Comparison of ENCODE assay signal across 15 mouse cellular contexts in the genomic region with DNA sequence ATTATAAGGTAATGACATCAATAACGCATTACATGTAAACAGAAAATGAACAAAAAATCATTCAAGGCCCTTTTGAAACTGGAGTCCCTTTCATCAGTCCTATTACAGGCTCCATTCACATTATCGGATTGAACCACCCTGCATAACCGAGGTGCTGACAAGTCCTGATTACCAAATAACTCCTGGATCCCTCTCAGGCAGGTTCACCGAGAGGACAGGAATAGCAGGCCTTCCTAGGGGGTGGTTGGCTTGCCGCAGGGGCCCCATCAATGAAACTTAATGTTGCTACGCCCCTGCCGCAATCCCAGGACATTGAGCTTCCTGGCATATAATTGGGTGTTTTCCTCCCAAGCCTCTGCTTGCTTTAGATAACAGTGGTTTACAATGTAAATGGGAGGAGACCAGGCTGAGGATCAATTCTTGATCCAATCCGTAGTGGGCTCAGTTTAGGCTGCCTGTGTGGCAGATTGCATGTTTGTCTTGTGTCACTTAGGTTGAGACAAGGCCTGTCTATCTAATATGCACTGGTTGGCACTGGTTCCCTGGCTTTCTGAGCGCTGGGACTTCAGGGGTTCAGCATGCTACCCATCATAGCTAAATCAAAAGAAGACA.
DNase-seq lines count a peak whose midpoint lies in the region; ATAC-seq and TF ChIP-seq lines count a peak whose summit lies in the region.
"Had no signal": no experiment of that assay in that cellular context is flagged by ENCODE, and none has a peak within 500 bp of the region (broad histone marks: within the 10 kb centered on the region; RNA-seq: fewer than 3 reads in every experiment).

No protein-coding gene starts in this region.

- TF ChIP-seq EP300 in stomach, postnatal 0 days (optimal IDR thresholded peaks at IDR 0.05) = no peak

- H3K27me3 ChIP-seq in forebrain, postnatal 0 days (ENCODE audit: insufficient read depth, low read length) = no peaks in the 10 kb centered on the region
- H3K27me3 ChIP-seq in forebrain, embryonic 10.5 days (ENCODE audit: poor library complexity, severe bottlenecking) = no peaks in the 10 kb centered on the region
- no peaks in the 10 kb centered on the region for H3K27me3 ChIP-seq in neural tube, embryonic 11.5 days (ENCODE audit: control insufficient read depth, insufficient read depth, low read length)
- H3K27me3 ChIP-seq in intestine, embryonic 15.5 days (replicated peaks) = no peaks in the 10 kb centered on the region
- no peaks in the 10 kb centered on the region for H3K27me3 ChIP-seq in stomach, postnatal 0 days (ENCODE audit: control insufficient read depth, insufficient read depth, low read length)

- 29% methylated on average over 9 of the region's 9 CpGs for WGBS in forebrain, postnatal 0 days
- WGBS in forebrain, embryonic 10.5 days = 65% methylated on average over 9 of the region's 9 CpGs
- WGBS in neural tube, embryonic 11.5 days = 41% methylated on average over 9 of the region's 9 CpGs
- 34% methylated on average over 9 of the region's 9 CpGs for WGBS in intestine, embryonic 15.5 days
- 39% methylated on average over 9 of the region's 9 CpGs for WGBS in stomach, postnatal 0 days

- DNase-seq in forebrain, postnatal 0 days = no peak
- DNase-seq in forebrain, embryonic 10.5 days (ENCODE audit: extremely low spot score, low spot score) = no peak
- peak; percentile 48 for DNase-seq in neural tube, embryonic 11.5 days (ENCODE audit: low spot score)
- no peak for DNase-seq in neural tube, embryonic 10.5 days (ENCODE audit: extremely low spot score, low spot score)
- peak; percentile 18 for DNase-seq in stomach, postnatal 0 days (ENCODE audit: low spot score)
- DNase-seq in left cerebral cortex, postnatal 10 days (ENCODE audit: extremely low spot score in 1 of 2, low spot score in 2 of 2) = no peak
- DNase-seq in cerebellum, postnatal 4 days (ENCODE audit: low spot score in 2 of 2) = no peak
- DNase-seq: cerebellum, postnatal 10 days; kidney, adult 8-10 months; left cerebral cortex, postnatal 4 days; liver, postnatal 0 days; right cerebral cortex, adult 18-20 months; thymus, postnatal 4 days had no signal

- intact Hi-C loops in left cerebral cortex, postnatal 10 days (cut with DNase I) = no loop called here

- H3K4me2 ChIP-seq in forebrain, postnatal 0 days (ENCODE audit: low read depth) = no peak overlapping the region
- H3K4me2 ChIP-seq in neural tube, embryonic 11.5 days (ENCODE audit: low read depth) = no peak overlapping the region
- H3K4me2 ChIP-seq in intestine, embryonic 15.5 days (replicated peaks) = no peak overlapping the region
- H3K4me2 ChIP-seq in stomach, postnatal 0 days (replicated peaks; ENCODE audit: low read depth) = 0 out of 2 replicates have a peak overlapping the region, but pooled peaks have one; percentile 11

- H3K4me1 ChIP-seq in forebrain, postnatal 0 days (ENCODE audit: insufficient read depth) = 0 out of 2 replicates have a peak, but pooled peaks cover 4% of the 10 kb centered on the region
- H3K4me1 ChIP-seq in forebrain, embryonic 10.5 days = peaks cover 6% of the 10 kb centered on the region; the same call in 1 of the 2 replicates
- H3K4me1 ChIP-seq in neural tube, embryonic 11.5 days (ENCODE audit: control insufficient read depth, insufficient read depth, low read length) = peaks cover 4% of the 10 kb centered on the region; the same call in 1 of the 2 replicates
- no peaks in the 10 kb centered on the region for H3K4me1 ChIP-seq in intestine, embryonic 15.5 days (replicated peaks)
- H3K4me1 ChIP-seq in stomach, postnatal 0 days (replicated peaks; ENCODE audit: control insufficient read depth, insufficient read depth) = no peaks in the 10 kb centered on the region

- TF ChIP-seq CTCF in forebrain, postnatal 0 days (IDR thresholded peaks at IDR 0.05; ENCODE audit: low read depth) = no peak
- TF ChIP-seq CTCF in stomach, postnatal 0 days (IDR thresholded peaks at IDR 0.05; ENCODE audit: low read depth) = no peak

- no peaks in the 10 kb centered on the region for H3K36me3 ChIP-seq in forebrain, postnatal 0 days (ENCODE audit: insufficient read depth)
- no peaks in the 10 kb centered on the region for H3K36me3 ChIP-seq in forebrain, embryonic 10.5 days (replicated peaks)
- no peaks in the 10 kb centered on the region for H3K36me3 ChIP-seq in neural tube, embryonic 11.5 days (ENCODE audit: control insufficient read depth, insufficient read depth, low read length)
- no peaks in the 10 kb centered on the region for H3K36me3 ChIP-seq in intestine, embryonic 15.5 days
- no peaks in the 10 kb centered on the region for H3K36me3 ChIP-seq in stomach, postnatal 0 days (ENCODE audit: control insufficient read depth, insufficient read depth, low read length)

- no peak overlapping the region for H3K9ac ChIP-seq in forebrain, postnatal 0 days
- H3K9ac ChIP-seq in neural tube, embryonic 11.5 days (ENCODE audit: low read length) = no peak overlapping the region
- H3K9ac ChIP-seq in intestine, embryonic 15.5 days = no peak overlapping the region
- no peak overlapping the region for H3K9ac ChIP-seq in stomach, postnatal 0 days (ENCODE audit: low read length)
- H3K9ac ChIP-seq: liver, postnatal 0 days had no signal

- no peaks in the 10 kb centered on the region for H3K9me3 ChIP-seq in forebrain, postnatal 0 days (ENCODE audit: low read length)
- H3K9me3 ChIP-seq in forebrain, embryonic 10.5 days = no peaks in the 10 kb centered on the region
- no peaks in the 10 kb centered on the region for H3K9me3 ChIP-seq in neural tube, embryonic 11.5 days (ENCODE audit: control insufficient read depth, low read length)
- H3K9me3 ChIP-seq in intestine, embryonic 15.5 days = no peaks in the 10 kb centered on the region
- no peaks in the 10 kb centered on the region for H3K9me3 ChIP-seq in stomach, postnatal 0 days (ENCODE audit: control insufficient read depth, low read length)

- peak overlapping the region; percentile 46; the same call in 1 of the 2 replicates for H3K27ac ChIP-seq in forebrain, postnatal 0 days (ENCODE audit: low read depth, low read length)
- no peak overlapping the region for H3K27ac ChIP-seq in forebrain, embryonic 10.5 days
- H3K27ac ChIP-seq in neural tube, embryonic 11.5 days (ENCODE audit: low read depth, low read length) = no peak overlapping the region
- H3K27ac ChIP-seq in intestine, embryonic 15.5 days = no peak overlapping the region
- H3K27ac ChIP-seq in stomach, postnatal 0 days (replicated peaks) = no peak overlapping the region
- H3K27ac ChIP-seq: layer of hippocampus, adult 2 months had no signal

- H3K4me3 ChIP-seq in forebrain, postnatal 0 days (ENCODE audit: low read depth, low read length) = no peak overlapping the region
- no peak overlapping the region for H3K4me3 ChIP-seq in forebrain, embryonic 10.5 days
- no peak overlapping the region for H3K4me3 ChIP-seq in neural tube, embryonic 11.5 days (ENCODE audit: low read depth, low read length)
- H3K4me3 ChIP-seq in intestine, embryonic 15.5 days (replicated peaks) = no peak overlapping the region
- H3K4me3 ChIP-seq in stomach, postnatal 0 days (ENCODE audit: low read depth, low read length) = no peak overlapping the region
- H3K4me3 ChIP-seq: layer of hippocampus, adult 2 months had no signal

- peak; percentile 67; the same call in 1 of the 2 replicates for ATAC-seq in forebrain, postnatal 0 days
- peak; percentile 64 for ATAC-seq in neural tube, embryonic 11.5 days (ENCODE audit: insufficient read depth, low FRiP score, low TSS enrichment)
- peak; percentile 80 for ATAC-seq in intestine, embryonic 15.5 days
- ATAC-seq in stomach, postnatal 0 days (ENCODE audit: low FRiP score, low TSS enrichment) = no peak
- ATAC-seq: liver, postnatal 0 days had no signal

Comparison
In these comparisons a context has a peak if more than half of its experiments do, and no peak if none do; other contexts are left out.
1. DNase-seq: peak in neural tube, embryonic 11.5 days (single experiment) and stomach, postnatal 0 days (single experiment); none in forebrain, postnatal 0 days (single experiment), forebrain, embryonic 10.5 days (single experiment), neural tube, embryonic 10.5 days (single experiment), left cerebral cortex, postnatal 10 days (0 of 2) and cerebellum, postnatal 4 days (0 of 2).